Mouse (Mus musculus) adrenal gland, adult 2 months (tissue): ENCODE results near the gene Inf2. TPM values are rescaled to one million over a fixed set of nuclear protein-coding genes. Genes with fewer than 3 reads are reported as not detected.

Source experiments
- DNase-seq: peaks from one replicate; pipeline ENCODE4 v3.0.0; 2021
- microRNA-seq, 2 experiments: library from miRNA; unstranded; fragments of <30 nt; microRNA quantifications; one replicate each; pipeline ENCODE4 v1.2.0; 2021
- polyA plus RNA-seq: library from polyadenylated mRNA; depleted of rRNA; stranded (reverse); fragments of >200 nt; gene quantifications from 2 replicates; pipeline ENCODE4 v1.2.3, GENCODE M21; 2012; rRNA removed
- total RNA-seq, 2 experiments: library from RNA; stranded (reverse); gene quantifications; 2 replicates each; pipeline ENCODE4 v1.2.3; 2021

Gene Inf2
- total and polyA plus RNA-seq, 3 experiments, result 20.7 to 47.9 (median 40.6) TPM

GRCm38 (mm10) chr12:112660576-112661326 is 72.2 kb downstream of the Inf2 start:
- DNase-seq, result no peak

DNA sequence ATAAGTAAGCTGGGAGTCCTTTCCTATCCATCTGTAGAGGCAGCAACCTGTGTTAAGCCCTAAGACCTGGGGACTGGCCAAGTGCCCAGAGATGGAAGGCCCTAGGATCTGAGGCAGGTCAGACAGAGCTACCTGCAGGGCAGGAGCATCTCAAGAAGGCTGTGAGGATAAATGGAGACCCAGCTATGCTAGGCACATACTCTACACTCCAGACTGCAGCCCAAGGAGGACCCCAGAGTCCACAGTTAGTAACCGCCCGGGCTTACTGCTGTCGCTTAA is 72.7 kb downstream of the Inf2 start:
- DNase-seq, result no peak

GRCm38 (mm10) chr12:112661851-112662250 is 73.3 kb downstream of the Inf2 start:
- DNase-seq, result peak; percentile 42

DNA sequence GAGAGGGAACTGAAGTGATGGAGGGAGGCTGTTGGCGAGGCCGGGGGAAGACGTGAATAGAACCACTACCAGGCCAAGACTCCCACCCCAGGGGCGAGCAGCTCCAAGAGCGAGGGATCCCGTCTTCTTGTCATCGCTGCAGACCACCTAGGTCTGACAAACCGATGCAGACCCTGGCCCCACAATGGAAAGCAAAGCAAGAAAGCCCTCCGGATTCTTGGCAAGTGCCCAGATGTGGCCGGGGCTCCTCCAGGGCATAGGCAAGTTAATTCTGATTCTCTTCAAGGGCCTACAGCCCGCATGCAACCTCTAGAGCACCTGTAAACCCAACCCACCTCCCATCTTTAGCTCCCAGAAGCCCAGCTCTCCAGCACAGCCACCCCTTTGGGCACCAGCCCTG is 74.7 kb downstream of the Inf2 start:
- no peak for DNase-seq

DNA sequence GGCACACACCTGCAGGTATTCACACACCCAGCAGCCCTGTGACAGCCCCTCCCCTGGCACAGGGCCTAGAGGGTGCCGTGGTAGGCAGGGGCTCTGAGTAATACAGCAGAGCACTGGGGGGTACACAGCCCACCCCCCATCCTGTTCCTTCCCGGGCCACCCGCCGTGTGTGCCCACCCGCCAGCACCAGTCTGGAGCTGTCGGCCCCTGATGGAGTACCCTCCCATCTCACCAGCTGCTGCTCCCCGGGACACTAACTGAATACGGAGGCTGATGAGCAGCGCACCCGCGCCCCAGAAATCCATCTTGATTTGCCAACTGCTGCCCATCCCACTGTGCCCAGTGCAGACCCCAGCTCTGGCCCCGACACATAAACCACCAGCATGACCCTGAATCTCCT is 75.1 kb downstream of the Inf2 start:
- DNase-seq, result no peak

DNA sequence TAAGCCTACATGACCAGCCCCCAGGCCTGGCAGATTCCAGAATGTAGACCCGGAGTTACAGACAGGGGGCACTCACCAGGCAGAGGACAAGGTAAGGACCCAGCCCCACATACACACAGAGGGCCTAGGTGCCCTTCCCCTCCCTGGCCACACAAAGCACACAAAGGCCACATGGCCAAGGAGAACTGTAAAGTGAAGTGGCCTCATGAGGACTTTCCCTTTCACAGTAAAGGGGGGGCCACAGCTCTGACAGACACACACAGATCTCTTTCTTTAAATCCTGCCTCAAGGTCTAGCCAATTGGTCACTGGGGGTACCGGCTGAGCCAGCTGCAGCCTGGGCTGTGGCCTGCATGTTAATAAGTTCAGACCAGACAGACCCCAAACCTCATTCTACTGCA is 75.5 kb downstream of the Inf2 start:
- no peak for DNase-seq

DNA sequence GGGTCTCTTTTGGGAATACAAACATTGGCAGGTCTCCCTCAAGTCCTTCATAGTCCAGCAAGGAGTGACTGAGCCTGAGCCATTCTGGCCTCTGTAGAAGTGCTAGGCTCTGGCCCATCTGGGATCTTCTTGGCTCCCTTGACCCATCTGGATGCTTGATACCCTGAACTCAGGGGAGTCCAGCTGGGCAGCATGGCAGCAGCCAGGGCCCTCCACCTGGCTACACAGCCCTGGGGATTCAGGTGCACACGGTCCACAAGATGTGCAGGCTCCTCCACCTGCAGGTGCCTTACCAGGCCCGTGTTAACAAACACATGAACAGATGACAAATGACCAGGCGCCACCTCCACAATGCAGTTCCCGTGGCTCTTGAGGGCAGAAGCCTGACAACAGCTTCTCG is 76.1 kb downstream of the Inf2 start:
- DNase-seq, result no peak

Small RNA genes within 50 kb of the gene (microRNA-seq; reads per million reads assigned to microRNA genes)
- gene Mir6939, result 0 to 2.0 reads per million in 2 experiments

Other genes with a start within 250 kb of the Inf2 start
- 10 to 100 TPM; 40.0 to 45.4 TPM for gene A530016L24Rik, start 99.3 kb upstream of the Inf2 start, total RNA-seq
- 61.5 and 92.3 TPM in 2 replicates for gene A530016L24Rik, start 99.3 kb upstream of the Inf2 start, polyA plus RNA-seq
- gene Tmem179, start 72.0 kb upstream of the Inf2 start, total RNA-seq, result 10 to 100 TPM in 1 of 2 experiments, 1 to 10 TPM in 1; 2.7 to 10.5 TPM
- 6.1 and 8.8 TPM in 2 replicates for gene Tmem179, start 72.0 kb upstream of the Inf2 start, polyA plus RNA-seq
- 10 to 100 TPM; 10.7 to 39.1 TPM for gene Adssl1, start 31.3 kb downstream of the Inf2 start, total RNA-seq
- 10.6 and 11.0 TPM in 2 replicates for gene Adssl1, start 31.3 kb downstream of the Inf2 start, polyA plus RNA-seq
- 10 to 100 TPM; 23.6 to 53.6 TPM for gene Siva1, start 55.9 kb downstream of the Inf2 start, total RNA-seq
- 49.1 and 67.3 TPM in 2 replicates for gene Siva1, start 55.9 kb downstream of the Inf2 start, polyA plus RNA-seq
- 100 to 1,000 TPM; 267 to 369 TPM for gene Akt1, start 86.1 kb downstream of the Inf2 start, total RNA-seq
- 291 and 463 TPM in 2 replicates for gene Akt1, start 86.1 kb downstream of the Inf2 start, polyA plus RNA-seq
- 10 to 100 TPM in 1 of 2 experiments, 1 to 10 TPM in 1; 5.5 to 15.8 TPM for gene Zbtb42, start 90.0 kb downstream of the Inf2 start, total RNA-seq
- 25.5 and 32.6 TPM in 2 replicates for gene Zbtb42, start 90.0 kb downstream of the Inf2 start, polyA plus RNA-seq
- gene Cep170b, start 131.7 kb downstream of the Inf2 start, total RNA-seq, result 10 to 100 TPM; 48.8 to 52.1 TPM
- 49.0 and 52.5 TPM in 2 replicates for gene Cep170b, start 131.7 kb downstream of the Inf2 start, polyA plus RNA-seq
- 10 to 100 TPM; 10.1 to 13.0 TPM for gene Pld4, start 171.9 kb downstream of the Inf2 start, total RNA-seq
- gene Pld4, start 171.9 kb downstream of the Inf2 start, polyA plus RNA-seq, result 28.0 and 29.5 TPM in 2 replicates
- gene Ahnak2, start 213.9 kb downstream of the Inf2 start, total RNA-seq, result 10 to 100 TPM in 1 of 2 experiments, 1 to 10 TPM in 1; 3.6 to 10.0 TPM
- 1.7 and 2.2 TPM in 2 replicates for gene Ahnak2, start 213.9 kb downstream of the Inf2 start, polyA plus RNA-seq
- 10 to 100 TPM in 1 of 2 experiments, 1 to 10 TPM in 1; 4.1 to 14.3 TPM for gene Clba1, start 220.2 kb downstream of the Inf2 start, total RNA-seq
- 10.2 and 12.4 TPM in 2 replicates for gene Clba1, start 220.2 kb downstream of the Inf2 start, polyA plus RNA-seq
- 10 to 100 TPM; 11.0 to 13.0 TPM for gene Cdca4, start 240.6 kb downstream of the Inf2 start, total RNA-seq
- 8.1 and 9.4 TPM in 2 replicates for gene Cdca4, start 240.6 kb downstream of the Inf2 start, polyA plus RNA-seq